Mouse (Mus musculus): ENCODE measurements at regions not wholly inside any gene's neighbourhood (a gene's known extent, or its start where the extent isn't known, plus 50 kb on each side); places are given as distances from the start of the nearest gene placed in this dataset.

GRCm38 (mm10) chr15:97501420-97501819, 204.2 kb downstream of the Rpap3 start:
- Histone ChIP-seq H3K36me3 (no peaks in the 10 kb centered on the region), H3K4me2 (no peak overlapping the region), H3K27ac (no peak overlapping the region), H3K27me3 (no peaks in the 10 kb centered on the region), H3K4me1 (replicated peaks) (no peaks in the 10 kb centered on the region), H3K9ac (replicated peaks) (no peak overlapping the region), H3K9me3 (peaks cover 12% of the 10 kb centered on the region; the same call in 1 of the 2 replicates), H3K4me3 (replicated peaks) (no peak overlapping the region)
- WGBS, result 88% methylated on average over 9 of the region's 9 CpGs
- ATAC-seq (ENCODE audit: insufficient number of reproducible peaks, insufficient read depth, low FRiP score, low TSS enrichment, low read depth), result no peak

- no peak overlapping the region for H3K4me2 ChIP-seq
- H3K36me3 ChIP-seq, result no peaks in the 10 kb centered on the region
- no peak overlapping the region for H3K27ac ChIP-seq
- no peaks in the 10 kb centered on the region for H3K4me1 ChIP-seq (replicated peaks)
- H3K9me3 ChIP-seq, result peaks cover 12% of the 10 kb centered on the region; the same call in 1 of the 2 replicates
- no peak for ATAC-seq (ENCODE audit: insufficient number of reproducible peaks, insufficient read depth, low FRiP score, low TSS enrichment, low read depth)
- H3K27me3 ChIP-seq, result no peaks in the 10 kb centered on the region
- WGBS, result 67% methylated on average over 4 of the region's 4 CpGs
- no peak overlapping the region for H3K4me3 ChIP-seq (replicated peaks)
- no peak overlapping the region for H3K9ac ChIP-seq (replicated peaks)
Observed at GRCm38 (mm10) chr15:97499821-97500385, 205.7 kb downstream of the Rpap3 start.

DNA sequence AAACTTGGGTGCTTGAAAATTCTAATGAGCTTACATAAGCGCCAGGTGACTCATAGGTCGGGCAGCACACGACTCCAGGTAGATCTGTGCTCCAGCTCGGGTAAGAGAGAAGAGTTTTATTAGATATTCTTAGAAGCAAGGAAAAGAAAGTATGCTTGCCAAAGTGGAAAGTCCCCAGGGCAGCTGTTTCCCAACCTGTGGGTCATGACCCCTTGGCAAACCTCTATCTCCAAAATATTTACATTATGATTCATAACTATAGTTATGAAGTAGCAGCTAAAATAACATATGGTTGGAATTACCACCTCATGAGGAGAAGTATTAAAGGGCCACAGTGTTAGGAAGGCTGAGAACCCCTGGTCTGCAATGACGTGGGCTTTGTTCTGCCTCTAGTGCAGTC, 206.4 kb downstream of the Rpap3 start:
- Histone ChIP-seq H3K4me2 (no peak overlapping the region), H3K9ac (replicated peaks) (no peak overlapping the region), H3K9me3 (peaks cover 12% of the 10 kb centered on the region; the same call in 1 of the 2 replicates), H3K4me3 (replicated peaks) (no peak overlapping the region), H3K27ac (no peak overlapping the region), H3K27me3 (no peaks in the 10 kb centered on the region), H3K4me1 (replicated peaks) (no peaks in the 10 kb centered on the region), H3K36me3 (no peaks in the 10 kb centered on the region)
- 71% methylated on average over 5 of the region's 5 CpGs for WGBS
- ATAC-seq (ENCODE audit: insufficient number of reproducible peaks, insufficient read depth, low FRiP score, low TSS enrichment, low read depth), result no peak

- no peak overlapping the region for H3K9ac ChIP-seq (replicated peaks)
- H3K4me2 ChIP-seq, result no peak overlapping the region
- H3K9me3 ChIP-seq, result peaks cover 8% of the 10 kb centered on the region; the same call in 1 of the 2 replicates
- H3K4me1 ChIP-seq (replicated peaks), result no peaks in the 10 kb centered on the region
- WGBS, result 81% methylated on average over 3 of the region's 3 CpGs
- H3K4me3 ChIP-seq (replicated peaks), result no peak overlapping the region
- H3K27ac ChIP-seq, result no peak overlapping the region
- ATAC-seq (ENCODE audit: insufficient number of reproducible peaks, insufficient read depth, low FRiP score, low TSS enrichment, low read depth), result no peak
- no peaks in the 10 kb centered on the region for H3K27me3 ChIP-seq
- no peaks in the 10 kb centered on the region for H3K36me3 ChIP-seq
Observed at GRCm38 (mm10) chr15:97498375-97498774, 207.2 kb downstream of the Rpap3 start.

DNA sequence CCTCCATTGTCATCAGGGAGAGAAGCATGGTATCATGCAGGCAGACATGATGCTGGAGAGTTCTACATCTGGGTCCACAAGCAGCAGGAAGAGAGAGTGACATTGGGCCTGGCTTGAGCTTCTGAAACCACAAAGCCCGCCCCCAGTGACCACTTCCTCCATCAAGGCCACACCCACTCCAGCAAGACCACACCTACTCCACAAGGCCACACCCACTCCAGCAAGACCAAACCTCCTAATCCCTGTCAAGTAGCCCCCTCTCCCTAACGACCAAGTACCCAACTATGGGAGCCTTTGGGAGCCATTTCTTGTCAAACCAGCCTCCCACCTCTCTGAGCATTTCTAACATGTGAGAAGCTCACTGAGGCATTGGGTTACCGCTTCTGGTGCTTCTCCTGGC, 209.6 kb downstream of the Rpap3 start:
- no peak overlapping the region for H3K27ac ChIP-seq
- ATAC-seq (ENCODE audit: insufficient number of reproducible peaks, insufficient read depth, low FRiP score, low TSS enrichment, low read depth), result no peak
- no peak overlapping the region for H3K4me2 ChIP-seq
- H3K9me3 ChIP-seq, result peaks cover 8% of the 10 kb centered on the region; the same call in 1 of the 2 replicates
- H3K4me1 ChIP-seq (replicated peaks), result no peaks in the 10 kb centered on the region
- no peaks in the 10 kb centered on the region for H3K27me3 ChIP-seq
- WGBS, result 85% methylated on average over 3 of the region's 3 CpGs
- no peaks in the 10 kb centered on the region for H3K36me3 ChIP-seq
- H3K9ac ChIP-seq (replicated peaks), result no peak overlapping the region
- H3K4me3 ChIP-seq (replicated peaks), result no peak overlapping the region

GRCm38 (mm10) chr15:97493340-97493739, 212.3 kb downstream of the Rpap3 start:
- H3K27ac ChIP-seq, result no peak overlapping the region
- H3K9ac ChIP-seq (replicated peaks), result no peak overlapping the region
- 82% methylated on average over 5 of the region's 5 CpGs for WGBS

GRCm38 (mm10) chr15:97491796-97492195, 213.8 kb downstream of the Rpap3 start:
- Histone ChIP-seq H3K4me2 (no peak overlapping the region), H3K4me3 (replicated peaks) (no peak overlapping the region), H3K27ac (no peak overlapping the region), H3K9me3 (0 out of 2 replicates have a peak, but pooled peaks cover 7% of the 10 kb centered on the region), H3K9ac (replicated peaks) (no peak overlapping the region), H3K36me3 (no peaks in the 10 kb centered on the region), H3K4me1 (replicated peaks) (no peaks in the 10 kb centered on the region), H3K27me3 (no peaks in the 10 kb centered on the region)
- ATAC-seq (ENCODE audit: insufficient number of reproducible peaks, insufficient read depth, low FRiP score, low TSS enrichment, low read depth), result no peak
- WGBS, result 77% methylated on average over 7 of the region's 7 CpGs

More at GRCm38 (mm10) chr15:97493340-97493739, 212.3 kb downstream of the Rpap3 start:
- no peaks in the 10 kb centered on the region for H3K27me3 ChIP-seq
- H3K4me3 ChIP-seq (replicated peaks), result no peak overlapping the region
- H3K4me2 ChIP-seq, result no peak overlapping the region
- no peaks in the 10 kb centered on the region for H3K4me1 ChIP-seq (replicated peaks)
- H3K36me3 ChIP-seq, result no peaks in the 10 kb centered on the region
- H3K9me3 ChIP-seq, result peaks cover 8% of the 10 kb centered on the region; the same call in 1 of the 2 replicates
- no peak for ATAC-seq (ENCODE audit: insufficient number of reproducible peaks, insufficient read depth, low FRiP score, low TSS enrichment, low read depth)

- no peak for ATAC-seq (ENCODE audit: insufficient number of reproducible peaks, insufficient read depth, low FRiP score, low TSS enrichment, low read depth)
- no peaks in the 10 kb centered on the region for H3K4me1 ChIP-seq (replicated peaks)
- no peaks in the 10 kb centered on the region for H3K27me3 ChIP-seq
- H3K36me3 ChIP-seq, result no peaks in the 10 kb centered on the region
- H3K4me3 ChIP-seq (replicated peaks), result no peak overlapping the region
- H3K4me2 ChIP-seq, result no peak overlapping the region
- no peak overlapping the region for H3K9ac ChIP-seq (replicated peaks)
- 91% methylated on average over 2 of the region's 2 CpGs for WGBS
- H3K27ac ChIP-seq, result no peak overlapping the region
- 0 out of 2 replicates have a peak, but pooled peaks cover 7% of the 10 kb centered on the region for H3K9me3 ChIP-seq
Observed at GRCm38 (mm10) chr15:97487425-97487824, 218.2 kb downstream of the Rpap3 start.

DNA sequence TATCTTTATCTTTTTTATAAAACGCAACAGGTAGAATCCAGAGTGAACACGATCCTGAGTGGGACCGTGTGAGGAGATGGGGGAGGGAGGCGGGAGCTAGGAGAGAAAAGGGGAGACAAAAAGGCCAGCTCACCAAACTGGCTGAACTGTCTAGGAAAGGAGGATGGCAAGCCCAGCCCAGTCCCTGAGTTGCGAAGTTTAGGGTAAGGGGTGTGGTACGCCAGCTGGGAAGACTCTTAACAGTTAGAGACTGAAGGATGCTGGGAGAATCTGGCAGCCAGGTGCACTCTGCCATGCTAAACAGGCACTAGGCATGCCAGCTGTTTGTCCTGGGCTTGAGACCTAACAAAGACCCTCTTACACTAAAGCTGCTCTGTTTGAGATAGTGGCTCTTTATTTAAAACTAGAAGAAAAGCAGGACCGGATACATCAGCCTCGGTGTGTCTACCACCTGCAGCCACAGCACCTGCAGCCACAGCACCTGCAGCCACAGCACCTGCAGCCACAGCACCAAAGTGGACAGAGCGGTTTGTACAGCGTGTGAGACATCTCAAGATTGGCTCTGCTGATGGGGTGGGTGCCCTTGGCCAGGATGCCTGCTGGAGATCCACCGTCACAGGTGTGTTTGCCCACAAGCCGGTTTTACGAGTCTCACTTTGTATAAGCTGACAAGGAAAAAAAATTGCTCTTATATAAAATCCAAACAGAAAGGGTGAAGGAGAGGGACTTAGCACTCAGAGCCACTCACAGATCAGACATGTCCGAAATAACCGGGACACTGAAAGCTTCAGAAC, 225.1 kb upstream of the Amigo2 start:
- Histone ChIP-seq H3K36me3 (no peaks in the 10 kb centered on the region), H3K9ac (replicated peaks) (no peak overlapping the region), H3K4me3 (replicated peaks) (no peak overlapping the region), H3K4me1 (replicated peaks) (peaks cover 11% of the 10 kb centered on the region; the same call in 1 of the 2 replicates), H3K27ac (no peak overlapping the region), H3K4me2 (no peak overlapping the region), H3K27me3 (no peaks in the 10 kb centered on the region), H3K9me3 (no peaks in the 10 kb centered on the region)
- ATAC-seq (ENCODE audit: insufficient number of reproducible peaks, insufficient read depth, low FRiP score, low TSS enrichment, low read depth), result no peak
- WGBS, result 86% methylated on average over 15 of the region's 15 CpGs

DNA sequence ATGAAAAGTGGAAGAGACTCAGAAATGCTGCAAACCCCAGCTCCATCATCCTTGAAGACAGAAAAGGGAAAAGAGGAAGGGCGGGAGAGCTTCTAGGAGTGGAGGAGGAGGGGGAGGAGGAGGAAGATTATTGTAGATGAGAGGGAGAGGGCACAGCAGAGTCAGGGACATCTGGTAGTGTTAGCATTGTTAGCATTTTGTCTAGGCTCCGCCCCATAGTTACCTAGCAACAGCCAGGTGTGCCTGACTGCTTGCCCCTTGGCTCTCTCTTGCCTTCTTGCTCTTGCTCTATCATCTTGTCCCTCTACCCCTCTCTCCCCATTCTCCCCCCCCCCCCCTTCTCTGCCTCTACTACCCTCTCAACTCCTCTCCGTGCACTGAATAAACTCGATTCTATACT, 224.4 kb upstream of the Amigo2 start:
- WGBS, result 87% methylated on average over 4 of the region's 4 CpGs
- no peaks in the 10 kb centered on the region for H3K27me3 ChIP-seq
- H3K9ac ChIP-seq (replicated peaks), result no peak overlapping the region
- H3K36me3 ChIP-seq, result no peaks in the 10 kb centered on the region
- H3K4me3 ChIP-seq (replicated peaks), result no peak overlapping the region
- H3K4me1 ChIP-seq (replicated peaks), result peaks cover 11% of the 10 kb centered on the region; the same call in 1 of the 2 replicates
- ATAC-seq (ENCODE audit: insufficient number of reproducible peaks, insufficient read depth, low FRiP score, low TSS enrichment, low read depth), result no peak
- H3K4me2 ChIP-seq, result no peak overlapping the region
- H3K9me3 ChIP-seq, result no peaks in the 10 kb centered on the region
- no peak overlapping the region for H3K27ac ChIP-seq

GRCm38 (mm10) chr15:97469684-97470344, 222.7 kb upstream of the Amigo2 start:
- Histone ChIP-seq H3K4me3 (replicated peaks) (no peak overlapping the region), H3K36me3 (no peaks in the 10 kb centered on the region), H3K9ac (replicated peaks) (no peak overlapping the region), H3K9me3 (no peaks in the 10 kb centered on the region), H3K4me2 (no peak overlapping the region), H3K4me1 (replicated peaks) (peaks cover 11% of the 10 kb centered on the region; the same call in 1 of the 2 replicates), H3K27ac (no peak overlapping the region), H3K27me3 (no peaks in the 10 kb centered on the region)
- no peak for ATAC-seq (ENCODE audit: insufficient number of reproducible peaks, insufficient read depth, low FRiP score, low TSS enrichment, low read depth)
- WGBS, result 70% methylated on average over 19 of the region's 19 CpGs

Data from limb, embryonic 12.5 days (tissue).